Mouse (Mus musculus) ES-Bruce4 (cell line): ENCODE data around the gene Cldn10. TPM values are rescaled to one million over a fixed set of nuclear protein-coding genes. Genes with fewer than 3 reads are reported as not detected.

Source experiments
- H3K27ac ChIP-seq: 2 replicates; pipeline ENCODE4 v1.5.1; 2012; ENCODE audit warnings: low read length, inconsistent platforms; ENCODE audit not compliant: insufficient read depth
- H3K27me3 ChIP-seq: 2 replicates; pipeline ENCODE4 v1.6.1; 2012; ENCODE audit warnings: mild to moderate bottlenecking, low read length, inconsistent platforms; ENCODE audit not compliant: control insufficient read depth, poor library complexity, insufficient read depth, severe bottlenecking
- H3K36me3 ChIP-seq: 2 replicates; pipeline ENCODE4 v1.6.1; 2012; ENCODE audit warnings: inconsistent platforms, mild to moderate bottlenecking, low read length, moderate library complexity; ENCODE audit not compliant: control insufficient read depth, poor library complexity, insufficient read depth, severe bottlenecking
- H3K4me1 ChIP-seq: one replicate; pipeline ENCODE4 v1.8.1; 2011; ENCODE audit warnings: low read length; ENCODE audit not compliant: control insufficient read depth, insufficient read depth
- H3K4me3 ChIP-seq: 2 replicates; pipeline ENCODE4 v1.5.1; 2011; ENCODE audit warnings: low read depth, mild to moderate bottlenecking, low read length
- H3K9ac ChIP-seq: 2 replicates; pipeline ENCODE4 v1.6.1; 2012; ENCODE audit warnings: low read depth, mild to moderate bottlenecking, inconsistent platforms; ENCODE audit not compliant: poor library complexity, severe bottlenecking
- H3K9me3 ChIP-seq: replicated peaks from 2 replicates; pipeline ENCODE4 v1.6.1; 2012; ENCODE audit warnings: mild to moderate bottlenecking, low read length, inconsistent platforms; ENCODE audit not compliant: control insufficient read depth, poor library complexity, insufficient read depth, severe bottlenecking
- CTCF ChIP-seq: IDR thresholded peaks from one replicate; pipeline ENCODE4 v1.8.1; 2011; ENCODE audit warnings: low read depth, low read length
- EP300 ChIP-seq: IDR thresholded peaks from 2 replicates; pipeline ENCODE4 v1.6.1; 2011; ENCODE audit warnings: low read depth, low read length; ENCODE audit not compliant: insufficient read depth
- POLR2A ChIP-seq: IDR thresholded peaks from one replicate; pipeline ENCODE4 v1.8.1; 2011; ENCODE audit warnings: low read length; ENCODE audit not compliant: insufficient read depth
- polyA plus RNA-seq: library from polyadenylated mRNA; stranded (reverse); fragments of >200 nt; gene quantifications from 2 replicates; pipeline ENCODE4 v1.2.4, GENCODE M21; 2011; ENCODE audit warnings: low read depth; ENCODE audit not compliant: missing spikeins, insufficient read depth, insufficient read length

Gene Cldn10
- polyA plus RNA-seq, 1 experiment = not detected

- no peaks in the 10 kb centered on the region for H3K36me3 ChIP-seq
- no peak overlapping the region for H3K4me3 ChIP-seq
- H3K27me3 ChIP-seq = no peaks in the 10 kb centered on the region
- TF ChIP-seq EP300 (no peak), CTCF (no peak), POLR2A (no peak)
- H3K9ac ChIP-seq = no peak overlapping the region
- H3K27ac ChIP-seq = no peak overlapping the region
- no peaks in the 10 kb centered on the region for H3K4me1 ChIP-seq
- no peaks in the 10 kb centered on the region for H3K9me3 ChIP-seq
These were observed 78.5 kb downstream of the Cldn10 start for GRCm38 (mm10) chr14:118866014-118866811.

GRCm38 (mm10) chr14:118867366-118867765, 79.7 kb downstream of the Cldn10 start:
- Histone ChIP-seq H3K9me3 (no peaks in the 10 kb centered on the region), H3K4me1 (no peaks in the 10 kb centered on the region), H3K27ac (no peak overlapping the region), H3K27me3 (no peaks in the 10 kb centered on the region), H3K36me3 (no peaks in the 10 kb centered on the region), H3K9ac (no peak overlapping the region), H3K4me3 (no peak overlapping the region)
- TF ChIP-seq EP300 (no peak), CTCF (no peak), POLR2A (no peak)

- H3K27ac ChIP-seq = no peak overlapping the region
- no peak overlapping the region for H3K4me3 ChIP-seq
- TF ChIP-seq CTCF (no peak), EP300 (no peak), POLR2A (no peak)
- no peaks in the 10 kb centered on the region for H3K27me3 ChIP-seq
- no peaks in the 10 kb centered on the region for H3K9me3 ChIP-seq
- H3K4me1 ChIP-seq = no peaks in the 10 kb centered on the region
- H3K9ac ChIP-seq = no peak overlapping the region
- no peaks in the 10 kb centered on the region for H3K36me3 ChIP-seq
These were observed 80.5 kb downstream of the Cldn10 start for GRCm38 (mm10) chr14:118868102-118868724.

- Histone ChIP-seq H3K27me3 (no peaks in the 10 kb centered on the region), H3K9ac (no peak overlapping the region), H3K4me1 (no peaks in the 10 kb centered on the region), H3K36me3 (no peaks in the 10 kb centered on the region), H3K27ac (no peak overlapping the region), H3K4me3 (no peak overlapping the region), H3K9me3 (no peaks in the 10 kb centered on the region)
- TF ChIP-seq EP300 (no peak), POLR2A (no peak), CTCF (no peak)
These were observed 82.0 kb downstream of the Cldn10 start for GRCm38 (mm10) chr14:118869712-118870111.

- no peaks in the 10 kb centered on the region for H3K27me3 ChIP-seq
- 0 out of 2 replicates have a peak, but pooled peaks cover 2% of the 10 kb centered on the region for H3K36me3 ChIP-seq
- H3K9me3 ChIP-seq = no peaks in the 10 kb centered on the region
- no peak overlapping the region for H3K9ac ChIP-seq
- no peak for TF ChIP-seq EP300
- no peak for TF ChIP-seq POLR2A
- no peak for TF ChIP-seq CTCF
- peaks cover 1% of the 10 kb centered on the region for H3K4me1 ChIP-seq
- H3K27ac ChIP-seq = no peak overlapping the region
- no peak overlapping the region for H3K4me3 ChIP-seq
These were observed 86.4 kb downstream of the Cldn10 start for GRCm38 (mm10) chr14:118874126-118874525.

- no peaks in the 10 kb centered on the region for H3K9me3 ChIP-seq
- peaks cover 2% of the 10 kb centered on the region for H3K4me1 ChIP-seq
- no peak overlapping the region for H3K27ac ChIP-seq
- 0 out of 2 replicates have a peak, but pooled peaks cover 4% of the 10 kb centered on the region for H3K36me3 ChIP-seq
- no peak for TF ChIP-seq EP300
- TF ChIP-seq CTCF = no peak
- no peak for TF ChIP-seq POLR2A
- no peak overlapping the region for H3K9ac ChIP-seq
- H3K27me3 ChIP-seq = no peaks in the 10 kb centered on the region
- H3K4me3 ChIP-seq = no peak overlapping the region
These were observed 87.2 kb downstream of the Cldn10 start for GRCm38 (mm10) chr14:118874786-118875415.
